Mouse (Mus musculus) lung, adult 2 months (tissue): Measurements from ENCODE around the gene Magi2.

Experiments
- CTCF ChIP-seq: fragments of 200-500 bp; IDR thresholded peaks from 2 replicates; pipeline ENCODE4 v1.5.1; 2011; ENCODE audit warnings: mild to moderate bottlenecking, low read length, control low read depth; ENCODE audit not compliant: insufficient read depth
- POLR2A ChIP-seq: fragments of 200-500 bp; IDR thresholded peaks from 2 replicates; pipeline ENCODE4 v1.6.1; 2011; ENCODE audit warnings: low read depth, mild to moderate bottlenecking, control low read depth, low read length, borderline replicate concordance; ENCODE audit errors: extremely low read depth

DNA sequence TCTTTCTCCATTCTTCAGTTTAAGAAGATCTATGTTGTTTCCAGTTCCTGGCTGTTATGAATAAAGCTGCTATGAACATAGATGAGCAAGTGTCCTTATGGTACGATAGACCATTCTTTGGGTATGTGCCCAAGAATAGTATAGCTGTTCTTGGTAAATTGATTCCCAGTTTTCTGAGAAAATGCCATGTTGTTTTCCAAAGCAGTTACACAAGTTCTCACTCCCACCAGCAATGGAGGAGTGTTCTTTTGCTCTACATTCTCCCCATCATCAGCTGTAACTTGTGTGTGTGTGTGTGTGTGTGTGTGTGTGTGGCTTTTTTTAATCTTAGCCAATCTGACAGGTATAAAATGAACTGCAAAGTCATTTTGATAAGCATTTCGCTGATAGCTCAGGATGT is 595.7 kb downstream of the Magi2 start:
- TF ChIP-seq POLR2A (no peak), CTCF (no peak)
